Comparison of ENCODE assay signal across 8 mouse cellular contexts in genomic region chr10:83184480-83185069, GRCm38 (mm10).
A peak's percentile ranks its signal among the peaks of the same experiment; 100 is the strongest.
DNase-seq lines count a peak whose midpoint lies in the region; ATAC-seq and TF ChIP-seq lines count a peak whose summit lies in the region.

No protein-coding gene starts in this region.

- WGBS in lung, adult 2 months = 39% methylated on average over 7 of the region's 7 CpGs
- 60% methylated on average over 7 of the region's 7 CpGs for WGBS in forebrain, embryonic 15.5 days

- DNase-seq in CD4-positive, CD25-positive, alpha-beta regulatory T cell, adult 2 months (ENCODE audit: low read depth, low spot score) = peak; percentile 35
- DNase-seq in lung, postnatal 10 days = peak; percentile 42
- no peak for DNase-seq in lung, adult 2 months
- DNase-seq in kidney, postnatal 36 days = peak; percentile 60 to 73

- no peak overlapping the region for H3K9ac ChIP-seq in forebrain, embryonic 15.5 days (replicated peaks)

- no peak for TF ChIP-seq POLR2A in lung, adult 2 months (IDR thresholded peaks at IDR 0.05; ENCODE audit: borderline replicate concordance, extremely low read depth, low read depth, low read length)

- ATAC-seq in CD4-positive, CD25-positive, alpha-beta regulatory T cell, adult 4 months = no peak
- ATAC-seq in forebrain, embryonic 15.5 days (replicated peaks) = peak; percentile 26; the same call in 1 of the 2 replicates
- 0 out of 2 replicates have a peak, but pooled peaks have one; percentile 4 for ATAC-seq in monocyte, adult 5-6 weeks (replicated peaks; ENCODE audit: insufficient number of reproducible peaks, low FRiP score, low TSS enrichment, poor library complexity, severe bottlenecking)
- no peak for ATAC-seq in inflammation-experienced regulatory T-cells, adult 6 months

- 0 out of 2 replicates have a peak overlapping the region, but pooled peaks have one; percentile 19 for H3K27ac ChIP-seq in forebrain, embryonic 15.5 days (replicated peaks)

- no peak overlapping the region for H3K4me2 ChIP-seq in forebrain, embryonic 15.5 days (replicated peaks)

- no peak overlapping the region for H3K4me3 ChIP-seq in lung, adult 2 months (replicated peaks; ENCODE audit: extremely low read depth, low read depth, low read length)
- no peak overlapping the region for H3K4me3 ChIP-seq in forebrain, embryonic 15.5 days

- H3K4me1 ChIP-seq in lung, adult 2 months (ENCODE audit: control insufficient read depth, insufficient read depth, low read length) = peaks cover 13% of the 10 kb centered on the region; the same call in 1 of the 2 replicates
- H3K4me1 ChIP-seq in forebrain, embryonic 15.5 days = peaks cover 27% of the 10 kb centered on the region

- TF ChIP-seq CTCF in lung, adult 2 months (IDR thresholded peaks at IDR 0.05; ENCODE audit: insufficient read depth, low read length) = no peak

- no peaks in the 10 kb centered on the region for H3K9me3 ChIP-seq in forebrain, embryonic 15.5 days

- no peaks in the 10 kb centered on the region for H3K27me3 ChIP-seq in forebrain, embryonic 15.5 days

- H3K36me3 ChIP-seq in forebrain, embryonic 15.5 days = no peaks in the 10 kb centered on the region

Comparison
In these comparisons a context has a peak if more than half of its experiments do, and no peak if none do; other contexts are left out.
1. ATAC-seq: peak in forebrain, embryonic 15.5 days (single experiment) and monocyte, adult 5-6 weeks (single experiment); none in CD4-positive, CD25-positive, alpha-beta regulatory T cell, adult 4 months (single experiment) and inflammation-experienced regulatory T-cells, adult 6 months (single experiment).